Mouse (Mus musculus) liver, embryonic 14.5 days (tissue): Measurements from ENCODE around the gene Nutm1. TPM values are rescaled to one million over a fixed set of nuclear protein-coding genes. Genes with fewer than 3 reads are reported as not detected.

Source experiments
- ATAC-seq: fragments of 200-750 bp; cut with Nextera tagmentation; 2 replicates; pipeline ENCODE4 v1.8.0; 2017; ENCODE audit warnings: moderate number of reproducible peaks, mild to moderate bottlenecking, moderate library complexity; ENCODE audit not compliant: insufficient read depth
- DNase-seq, 3 experiments: peaks; one replicate each; pipeline ENCODE4 v3.0.0-alpha.2; 2012 to 2013; ENCODE audit warnings: low read depth in 3 of 3, low spot score in 3 of 3
- H3K27ac ChIP-seq: fragments of 300-500 bp; sonication (generic); 2 replicates; pipeline ENCODE4 v1.5.1; 2014; ENCODE audit warnings: moderate library complexity, mild to moderate bottlenecking, control low read depth, inconsistent platforms
- H3K27me3 ChIP-seq: fragments of 300-500 bp; sonication (generic); 2 replicates; pipeline ENCODE4 v1.6.1; 2014; ENCODE audit warnings: mild to moderate bottlenecking, low read length, moderate library complexity; ENCODE audit not compliant: control insufficient read depth, insufficient read depth
- H3K36me3 ChIP-seq: fragments of 300-500 bp; sonication (generic); replicated peaks from 2 replicates; pipeline ENCODE4 v1.6.1; 2014; ENCODE audit warnings: low read depth; ENCODE audit not compliant: control insufficient read depth, insufficient read depth
- H3K4me1 ChIP-seq, 2 experiments: fragments of 200-500 bp in 1 of 2; fragments of 300-500 bp in 1 of 2; sonication (generic) in 1 of 2; replicated peaks; 2 replicates each; pipeline ENCODE4 v1.6.1; 2012 to 2014; ENCODE audit warnings: antibody characterized with exemption in 1 of 2, inconsistent platforms in 1 of 2, low read length in 1 of 2; ENCODE audit not compliant: control insufficient read depth in 2 of 2, insufficient read depth in 2 of 2
- H3K4me2 ChIP-seq: fragments of 300-500 bp; sonication (generic); 2 replicates; pipeline ENCODE4 v1.6.1; 2014; ENCODE audit warnings: low read depth, mild to moderate bottlenecking, control low read depth, moderate library complexity
- H3K4me3 ChIP-seq, 2 experiments: fragments of 200-500 bp in 1 of 2; fragments of 300-500 bp in 1 of 2; sonication (generic) in 1 of 2; 2 replicates each; pipeline ENCODE4 v1.5.1; 2012 to 2014; ENCODE audit warnings: low read depth in 2 of 2, low read length in 2 of 2, mild to moderate bottlenecking in 2 of 2, control low read depth in 1 of 2, inconsistent platforms in 1 of 2, moderate library complexity in 1 of 2; ENCODE audit not compliant: insufficient read depth in 1 of 2
- H3K9ac ChIP-seq: fragments of 300-500 bp; sonication (generic); replicated peaks from 2 replicates; pipeline ENCODE4 v1.6.1; 2014; ENCODE audit warnings: mild to moderate bottlenecking, control low read depth, moderate library complexity
- H3K9me3 ChIP-seq: fragments of 300-500 bp; sonication (generic); 2 replicates; pipeline ENCODE4 v1.6.1; 2016; ENCODE audit warnings: low read length, mixed read lengths; ENCODE audit not compliant: control insufficient read depth
- CTCF ChIP-seq: IDR thresholded peaks from 2 replicates; pipeline ENCODE4 v1.5.1; 2016; ENCODE audit warnings: antibody characterized with exemption, low read depth, control low read depth
- EP300 ChIP-seq: IDR thresholded peaks from 2 replicates; pipeline ENCODE4 v1.6.1; 2016; ENCODE audit warnings: antibody characterized with exemption, low read depth
- whole genome bisulfite sequencing: fragments of 180-500 bp; shearing (Covaris S2); extraction: QIAGEN DNeasy Blood & Tissue Kit; methylation state at CpG from one replicate; pipeline ENCODE4 v1.1.7; 2014; ENCODE audit not compliant: insufficient replicate concordance; 5-methylcytosine and 5-hydroxymethylcytosine counted together
- polyA plus RNA-seq, 2 experiments: library from polyadenylated mRNA; depleted of rRNA in 1 of 2; stranded (reverse) in 1 of 2; unstranded in 1 of 2; fragments of >200 nt; fragmentation: Nextera tagmentation in 1 of 2; extraction: Ambion mirVana in 1 of 2; gene quantifications; 2 replicates each; pipeline versions ENCODE4 v1.2.1 to v1.2.3; 2012 to 2014

Nutm1 gene
- polyA plus RNA-seq, 2 experiments, result not detected

- H3K27me3 ChIP-seq, result no peaks in the 10 kb centered on the region
- no peaks in the 10 kb centered on the region for H3K9me3 ChIP-seq
- H3K4me1 ChIP-seq, result peaks cover 10 to 26% of the 10 kb centered on the region in 2 experiments; a peak in 3 of 4 replicates
- H3K4me3 ChIP-seq, result peak overlapping the region; percentile 26 to 74; a peak in 3 of 4 replicates
- no peak for DNase-seq
- no peak overlapping the region for H3K27ac ChIP-seq
- 18% methylated on average over 8 of the region's 8 CpGs for WGBS
- H3K4me2 ChIP-seq, result peak overlapping the region; percentile 95
- H3K9ac ChIP-seq, result peak overlapping the region; percentile 85
- TF ChIP-seq CTCF (no peak), EP300 (no peak)
- ATAC-seq, result no peak
- H3K36me3 ChIP-seq, result no peaks in the 10 kb centered on the region
Observed at GRCm38 (mm10) chr2:112267547-112268269, 8.6 kb upstream of the Nutm1 start.

GRCm38 (mm10) chr2:112266780-112267179 lies 7.7 kb upstream of the Nutm1 start:
- Histone ChIP-seq H3K27ac (peak overlapping the region; percentile 65), H3K4me1 (peaks cover 10 to 24% of the 10 kb centered on the region in 2 experiments; a peak in 3 of 4 replicates), H3K9ac (peak overlapping the region; percentile 85)

GRCm38 (mm10) chr2:112266242-112266592 lies 7.1 kb upstream of the Nutm1 start, which contains the start of gene Gm21985:
Gene Gm21985, plus strand, starts transcription at chr2:112266314.
- Histone ChIP-seq H3K9me3 (no peaks in the 10 kb centered on the region), H3K4me2 (peak within 1 kb of the TSS; percentile 95), H3K27ac (peak within 1 kb of the TSS; percentile 65), H3K9ac (peak within 1 kb of the TSS; percentile 85), H3K4me1 (peaks cover 10 to 24% of the 10 kb centered on the region in 2 experiments; a peak in 3 of 4 replicates), H3K36me3 (no peaks in the 10 kb centered on the region), H3K4me3 (peak within 1 kb of the TSS; percentile 74 to 91), H3K27me3 (no peaks in the 10 kb centered on the region)
- DNase-seq (peak in 1 of 3 experiments; percentile 48), ATAC-seq (peak; percentile 51)
- WGBS, result 2% methylated on average over 11 of the region's 11 CpGs
- no peak for TF ChIP-seq CTCF
- no peak for TF ChIP-seq EP300

More at GRCm38 (mm10) chr2:112266780-112267179, 7.7 kb upstream of the Nutm1 start:
- no peak for ATAC-seq
- no peaks in the 10 kb centered on the region for H3K36me3 ChIP-seq
- H3K4me3 ChIP-seq, result peak overlapping the region; percentile 73 to 74
- H3K9me3 ChIP-seq, result no peaks in the 10 kb centered on the region
- DNase-seq, result no peak
- 16% methylated on average over 10 of the region's 10 CpGs for WGBS
- no peaks in the 10 kb centered on the region for H3K27me3 ChIP-seq
- peak overlapping the region; percentile 95 for H3K4me2 ChIP-seq
- TF ChIP-seq CTCF, result no peak
- no peak for TF ChIP-seq EP300

- Histone ChIP-seq H3K4me3 (peak within 1 kb of the TSS; percentile 74 to 91), H3K9me3 (no peaks in the 10 kb centered on the region), H3K27me3 (no peaks in the 10 kb centered on the region), H3K4me2 (peak within 1 kb of the TSS; percentile 95), H3K36me3 (no peaks in the 10 kb centered on the region), H3K9ac (peak within 1 kb of the TSS; percentile 85), H3K27ac (peak within 1 kb of the TSS; percentile 65), H3K4me1 (peaks cover 10 to 24% of the 10 kb centered on the region in 2 experiments; a peak in 3 of 4 replicates)
- DNase-seq, result peak; percentile 86 to 88 (median 87)
- under 1% methylated on average over 85 of the region's 85 CpGs for WGBS
- TF ChIP-seq EP300 (no peak), CTCF (peak; percentile 25; the same call in 1 of the 2 replicates)
- ATAC-seq, result peak; percentile 92
Observed at GRCm38 (mm10) chr2:112265448-112266241, 6.6 kb upstream of the Nutm1 start, which contains the start of gene Slc12a6. Gene Slc12a6, plus strand, starts transcription at chr2:112265825.

DNA sequence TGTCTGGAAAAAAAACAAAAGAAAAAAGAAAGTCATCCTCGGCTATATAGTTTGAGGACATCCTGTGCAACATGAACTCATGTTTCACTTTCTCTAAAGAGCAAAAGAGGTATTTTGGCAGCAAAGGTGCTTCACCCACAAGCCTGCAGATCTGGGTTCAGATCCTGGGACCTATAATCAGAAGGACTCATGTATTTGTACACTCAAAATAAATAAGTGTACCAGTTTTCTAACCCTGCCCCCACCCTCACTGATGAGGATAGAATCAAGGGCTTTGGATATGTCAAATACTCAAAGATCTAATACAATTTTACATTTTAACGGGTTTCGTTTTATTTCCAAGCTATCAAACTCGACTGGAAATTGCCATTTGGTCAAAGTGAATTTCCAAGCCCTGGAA lies 5.3 kb upstream of the Nutm1 start:
- Histone ChIP-seq H3K9me3 (no peaks in the 10 kb centered on the region), H3K27me3 (no peaks in the 10 kb centered on the region), H3K4me3 (no peak overlapping the region), H3K4me2 (peak overlapping the region; percentile 95), H3K4me1 (peaks cover 10 to 22% of the 10 kb centered on the region in 2 experiments; a peak in 3 of 4 replicates), H3K36me3 (no peaks in the 10 kb centered on the region), H3K27ac (no peak overlapping the region), H3K9ac (no peak overlapping the region)
- 59% methylated on average over 4 of the region's 4 CpGs for WGBS
- TF ChIP-seq CTCF (no peak), EP300 (no peak)
- DNase-seq (no peak), ATAC-seq (no peak)
